Mouse (Mus musculus) cerebellum, adult 2 months (tissue): ENCODE data around the gene Plagl1.
A peak's percentile ranks its signal among the peaks of the same experiment; 100 is the strongest.

Experiments
- CTCF ChIP-seq: fragments of 200-500 bp; IDR thresholded peaks from 2 replicates; pipeline ENCODE4 v1.5.1; 2011; ENCODE audit warnings: low read depth, mild to moderate bottlenecking, control low read depth, low read length, moderate library complexity, borderline replicate concordance; ENCODE audit not compliant: insufficient read depth
- POLR2A ChIP-seq: fragments of 200-500 bp; IDR thresholded peaks from 2 replicates; pipeline ENCODE4 v1.6.1; 2011; ENCODE audit warnings: low read length, control low read depth, borderline replicate concordance; ENCODE audit not compliant: insufficient read depth

- TF ChIP-seq POLR2A (no peak), CTCF (peak; percentile 55; the same call in 1 of the 2 replicates)
These were observed 43.7 kb upstream of the Plagl1 start for GRCm38 (mm10) chr10:13016573-13016972.
